Mouse (Mus musculus) thymus, adult 2 months (tissue): ENCODE measurements around the gene Spsb3.

Experiments used
- CTCF ChIP-seq: fragments of 200-500 bp; IDR thresholded peaks from 2 replicates; pipeline ENCODE4 v1.5.1; 2012; ENCODE audit warnings: mild to moderate bottlenecking, control low read depth, low read length, moderate library complexity, borderline replicate concordance; ENCODE audit not compliant: control insufficient read depth, poor library complexity, insufficient read depth; ENCODE audit errors: extremely low read depth
- POLR2A ChIP-seq: fragments of 200-500 bp; IDR thresholded peaks from 2 replicates; pipeline ENCODE4 v1.6.1; 2012; ENCODE audit warnings: mild to moderate bottlenecking, low read length, control low read depth, moderate library complexity; ENCODE audit not compliant: control insufficient read depth, poor library complexity, insufficient read depth; ENCODE audit errors: extremely low read depth

DNA sequence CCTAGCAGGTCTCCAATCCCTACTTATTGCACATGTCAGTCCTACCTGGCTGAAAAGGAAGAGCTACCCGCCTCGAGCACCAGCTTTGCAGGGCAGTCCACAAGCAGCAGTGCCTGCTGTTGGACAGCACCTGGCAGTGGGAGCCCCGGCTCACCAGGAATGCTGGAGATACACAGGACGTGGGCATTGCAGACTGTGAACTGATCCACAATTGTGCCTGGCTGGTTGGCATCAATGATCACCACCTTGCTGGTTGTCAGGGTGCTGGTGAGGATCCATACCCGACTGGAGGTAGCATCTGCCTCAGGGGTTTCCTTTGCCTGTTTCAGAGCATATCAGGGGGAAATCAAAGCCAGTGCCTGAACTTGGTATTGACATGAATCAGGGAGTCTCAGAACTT lies 15.7 kb downstream of the Spsb3 start:
- no peak for TF ChIP-seq CTCF
- no peak for TF ChIP-seq POLR2A
